8 mouse cellular contexts compared by ENCODE assay signal in the genomic region with DNA sequence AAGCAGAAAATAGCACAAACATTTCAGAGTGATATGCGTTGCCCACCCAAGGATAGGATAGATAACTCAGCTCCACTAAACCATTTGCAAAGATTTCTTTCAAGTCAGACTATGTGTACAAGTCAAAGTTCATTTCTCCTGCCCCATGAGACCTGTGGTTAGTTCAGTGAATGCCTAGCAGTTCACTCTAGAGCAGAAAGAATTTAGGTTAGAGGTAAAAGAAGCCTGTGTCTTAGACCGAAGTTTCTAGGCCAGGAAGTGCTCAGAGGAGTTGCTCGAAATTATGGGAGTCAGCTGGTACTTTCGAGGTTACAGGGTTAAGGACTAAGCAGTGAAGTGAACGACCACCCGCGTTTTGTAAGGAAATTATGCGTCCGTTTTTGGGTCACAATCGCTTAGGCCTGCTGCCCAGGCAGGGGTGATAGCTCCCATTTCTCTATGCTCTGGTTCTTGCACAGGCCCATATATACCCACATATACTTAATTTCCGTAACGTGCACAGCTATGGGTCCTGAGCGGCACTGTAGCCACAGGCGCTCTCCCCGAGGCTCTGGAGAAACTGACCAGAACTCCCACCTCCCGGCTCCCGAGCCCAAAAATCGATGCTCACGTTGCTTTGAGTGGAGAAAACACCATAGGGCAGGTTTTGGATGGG. TPM values are rescaled to one million over a fixed set of nuclear protein-coding genes. Genes with fewer than 3 reads are reported as not detected.
DNase-seq lines count a peak whose midpoint lies in the region; ATAC-seq lines count a peak whose summit lies in the region.

No protein-coding gene starts in this region.

- ATAC-seq in cerebellum, adult (ENCODE audit: insufficient number of reproducible peaks, low FRiP score, low TSS enrichment): peak; percentile 29; the same call in 1 of the 2 replicates
- peak; percentile 23 for ATAC-seq in inflammation-experienced regulatory T-cells, adult 6 months
- ATAC-seq in megakaryocyte progenitor cell, adult 5-6 weeks (replicated peaks; ENCODE audit: poor library complexity): peak; percentile 14; the same call in 1 of the 2 replicates

- DNase-seq in cerebellum, postnatal 4 days (ENCODE audit: low spot score in 2 of 2): no peak
- peak; percentile 2 for DNase-seq in thymus, postnatal 25 days
- no peak for DNase-seq in thymus, postnatal 36 days
- DNase-seq in ovary, postnatal 36 days (ENCODE audit: low spot score): no peak
- no peak for DNase-seq in urinary bladder, postnatal 4 days (ENCODE audit: low spot score in 2 of 2)

RNA-seq across cellular contexts. Expression of a gene that starts 1.4 kb away (rescaled TPM):
- polyA plus RNA-seq in inflammation-experienced regulatory T-cells, adult 6 months (2017; shearing (Covaris generic)): 1 to 10 TPM; 7.9 to 9.8 (median 9.6) TPM
- total RNA-seq in megakaryocyte progenitor cell, adult 5-6 weeks (2015): 0.86 TPM in 1 of 2 replicates, not detected in the other
- total RNA-seq in megakaryocyte progenitor cell, adult 5-6 weeks (2017): 3.0 TPM in 1 of 2 replicates, not detected in the other
